Mouse (Mus musculus): ENCODE measurements at regions not wholly inside any gene's neighbourhood (a gene's known extent, or its start where the extent isn't known, plus 50 kb on each side); places are given as distances from the start of the nearest gene placed in this dataset.

DNA sequence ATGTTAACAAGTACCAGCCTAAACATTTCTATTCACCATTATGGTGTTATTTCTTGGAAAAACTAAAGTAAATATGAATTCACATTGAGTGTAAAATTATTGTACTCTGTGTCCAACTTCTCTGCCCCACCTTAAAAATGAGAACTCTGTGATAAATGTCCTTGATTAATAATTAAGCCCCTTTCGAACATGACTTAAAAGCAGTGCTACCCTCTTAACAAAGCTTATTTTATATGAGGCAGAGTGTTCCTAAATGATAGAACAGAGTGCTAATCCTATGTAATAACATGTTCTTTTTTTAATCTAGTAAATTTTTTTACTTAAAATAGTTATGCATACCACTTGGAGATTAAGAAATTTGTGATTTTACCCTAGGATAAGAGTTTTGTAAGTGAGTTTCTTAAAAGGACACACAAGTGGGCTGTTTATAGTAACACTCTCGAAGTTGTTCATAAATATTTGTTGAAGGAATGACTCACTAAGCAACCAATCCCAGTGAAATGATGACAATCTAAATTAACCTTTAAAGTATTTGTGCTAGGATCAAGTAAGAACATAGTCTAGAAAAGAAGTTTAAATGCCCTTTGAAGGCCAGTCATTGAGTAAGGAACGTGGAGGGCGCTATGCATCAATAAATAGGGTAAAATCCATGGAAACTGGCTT, 148.6 kb downstream of the Gnai1 start:
- TF ChIP-seq MAFK (IDR thresholded peaks at IDR 0.05; ENCODE audit: insufficient read depth, low read depth, low read length) (no peak), ZNF384 (IDR thresholded peaks at IDR 0.05; ENCODE audit: low read depth, low read length) (no peak), HCFC1 (IDR thresholded peaks at IDR 0.05; ENCODE audit: borderline replicate concordance, insufficient read depth, low read length) (no peak), CHD2 (IDR thresholded peaks at IDR 0.05; ENCODE audit: low read depth, low read length) (no peak)
